Mouse (Mus musculus) liver, embryonic 14.5 days (tissue): ENCODE results near the gene Tec.

ENCODE experiments used
- CTCF ChIP-seq: IDR thresholded peaks from 2 replicates; pipeline ENCODE4 v1.5.1; 2016; ENCODE audit warnings: antibody characterized with exemption, low read depth, control low read depth
- EP300 ChIP-seq: IDR thresholded peaks from 2 replicates; pipeline ENCODE4 v1.6.1; 2016; ENCODE audit warnings: antibody characterized with exemption, low read depth

GRCm38 (mm10) chr5:72818513-72819180 lies 49.6 kb downstream of the Tec start:
- no peak for TF ChIP-seq CTCF
- no peak for TF ChIP-seq EP300
